Mouse (Mus musculus) brain, embryonic 14.5 days (tissue): ENCODE measurements around the gene Rnf182.

Experiments used
- CTCF ChIP-seq: fragments of 200-500 bp; IDR thresholded peaks from 2 replicates; pipeline ENCODE4 v1.5.1; 2012; ENCODE audit warnings: inconsistent platforms, mild to moderate bottlenecking, moderate library complexity, borderline replicate concordance; ENCODE audit not compliant: insufficient read depth, insufficient read length; ENCODE audit errors: extremely low read depth
- POLR2A ChIP-seq: fragments of 200-500 bp; IDR thresholded peaks from 2 replicates; pipeline ENCODE4 v1.6.1; 2012; ENCODE audit warnings: mild to moderate bottlenecking, inconsistent platforms, borderline replicate concordance; ENCODE audit not compliant: poor library complexity, insufficient read depth, insufficient read length, severe bottlenecking; ENCODE audit errors: extremely low read depth

GRCm38 (mm10) chr13:43666920-43667319, 51.4 kb downstream of the Rnf182 start:
- TF ChIP-seq CTCF (no peak), POLR2A (no peak)
